Mouse (Mus musculus): ENCODE measurements around the gene Pkd1l3. TPM values are rescaled to one million over a fixed set of nuclear protein-coding genes. Genes with fewer than 3 reads are reported as not detected.

The Pkd1l3 gene
- polyA plus RNA-seq, 1 experiment from 2014 or later = 0.28 TPM

GRCm38 (mm10) chr8:109697754-109698153 is 83.4 kb downstream of the Pkd1l3 start:
- 73% methylated on average over 1 of the region's 1 CpGs for WGBS (ENCODE audit: insufficient replicate concordance)
- ATAC-seq = no peak
- no peaks in the 10 kb centered on the region for H3K27me3 ChIP-seq (ENCODE audit: insufficient read depth, low read length)

DNA sequence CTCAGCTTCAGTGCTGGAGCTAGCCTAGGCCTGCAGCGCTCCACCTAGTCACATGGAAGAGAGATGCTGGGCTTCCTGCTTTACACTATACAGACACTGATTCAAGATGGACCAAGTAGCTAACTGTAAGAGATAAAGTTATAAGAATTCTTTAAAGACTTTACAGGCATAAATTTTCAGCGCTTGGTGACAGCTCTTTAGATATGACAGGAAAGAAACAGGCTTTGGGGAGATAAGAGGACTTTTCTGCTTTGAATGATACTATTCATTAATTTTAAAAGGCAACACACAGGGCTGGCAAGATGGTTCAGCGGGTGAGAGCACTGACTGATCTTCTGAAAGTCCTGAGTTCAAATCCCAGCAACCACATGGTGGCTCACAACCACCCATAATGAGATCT is 84.2 kb downstream of the Pkd1l3 start:
- Histone ChIP-seq H3K9ac (replicated peaks) (no peak overlapping the region), H3K4me3 (ENCODE audit: low read depth, low read length) (no peak overlapping the region), H3K9me3 (ENCODE audit: low read length) (no peaks in the 10 kb centered on the region), H3K4me2 (ENCODE audit: low read depth, low read length) (no peak overlapping the region), H3K27me3 (ENCODE audit: insufficient read depth, low read length) (no peaks in the 10 kb centered on the region), H3K4me1 (ENCODE audit: insufficient read depth) (peaks cover 4% of the 10 kb centered on the region), H3K27ac (ENCODE audit: low read depth) (no peak overlapping the region), H3K36me3 (replicated peaks; ENCODE audit: insufficient read depth, low read length) (no peaks in the 10 kb centered on the region)
- WGBS (ENCODE audit: insufficient replicate concordance) = 62% methylated on average over 3 of the region's 3 CpGs
- TF ChIP-seq EP300 (IDR thresholded peaks at IDR 0.05; ENCODE audit: low read depth) = no peak
- TF ChIP-seq CTCF (IDR thresholded peaks at IDR 0.05; ENCODE audit: low read depth) = no peak
- DNase-seq = no peak
- ATAC-seq = no peak

More at GRCm38 (mm10) chr8:109697754-109698153, 83.4 kb downstream of the Pkd1l3 start:
- Histone ChIP-seq H3K36me3 (replicated peaks; ENCODE audit: insufficient read depth, low read length) (no peaks in the 10 kb centered on the region), H3K4me3 (ENCODE audit: low read depth, low read length) (no peak overlapping the region), H3K9me3 (ENCODE audit: low read length) (no peaks in the 10 kb centered on the region), H3K4me2 (ENCODE audit: low read depth, low read length) (no peak overlapping the region), H3K4me1 (ENCODE audit: insufficient read depth) (peaks cover 4% of the 10 kb centered on the region), H3K27ac (ENCODE audit: low read depth) (no peak overlapping the region), H3K9ac (replicated peaks) (no peak overlapping the region)
- no peak for DNase-seq
- no peak for TF ChIP-seq EP300 (IDR thresholded peaks at IDR 0.05; ENCODE audit: low read depth)
- TF ChIP-seq CTCF (IDR thresholded peaks at IDR 0.05; ENCODE audit: low read depth) = no peak

DNA sequence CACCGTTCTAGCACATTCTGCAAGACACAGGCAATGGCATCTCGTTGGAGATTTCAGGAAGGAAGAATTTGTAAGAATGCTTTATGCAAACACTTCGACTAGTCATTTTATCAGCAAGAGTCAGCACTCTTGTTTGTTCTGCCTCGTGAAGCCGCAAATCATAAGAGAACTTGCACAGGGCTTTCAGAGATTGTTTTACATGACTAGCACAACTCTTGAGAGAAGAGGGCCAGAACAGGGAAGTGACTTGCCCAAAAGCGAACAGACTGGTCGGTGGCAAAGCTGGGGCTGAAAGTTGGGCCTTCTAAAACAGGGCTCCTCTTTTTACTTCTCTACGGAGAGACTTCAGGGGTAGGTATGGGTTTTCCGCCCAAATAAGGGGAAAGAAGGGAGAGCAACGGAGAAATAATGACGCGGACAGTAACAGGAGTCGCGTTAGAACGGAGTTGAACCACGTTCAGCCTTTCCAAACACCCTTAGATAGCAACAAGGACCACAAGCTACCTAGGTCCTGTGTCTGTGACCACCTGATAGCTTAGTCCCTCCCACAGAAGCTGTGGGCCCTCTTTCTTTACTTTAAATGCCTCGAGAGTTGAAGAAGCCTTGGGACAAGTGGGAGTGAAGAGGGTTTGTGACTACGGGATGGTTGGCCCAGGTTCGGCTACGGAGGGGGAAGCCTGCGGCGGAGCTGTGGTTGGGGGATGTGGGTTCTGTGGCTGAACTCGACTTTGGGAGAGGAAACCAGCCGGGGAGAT is 90.4 kb downstream of the Pkd1l3 start:
- Histone ChIP-seq H3K27ac (ENCODE audit: low read depth) (peak overlapping the region; percentile 89), H3K4me1 (ENCODE audit: insufficient read depth) (peaks cover 21% of the 10 kb centered on the region), H3K9ac (replicated peaks) (peak overlapping the region; percentile 94), H3K4me3 (ENCODE audit: low read depth, low read length) (peak overlapping the region; percentile 87), H3K36me3 (replicated peaks; ENCODE audit: insufficient read depth, low read length) (peaks cover 14% of the 10 kb centered on the region), H3K9me3 (ENCODE audit: low read length) (no peaks in the 10 kb centered on the region), H3K4me2 (ENCODE audit: low read depth, low read length) (peak overlapping the region; percentile 80), H3K27me3 (ENCODE audit: insufficient read depth, low read length) (no peaks in the 10 kb centered on the region)
- DNase-seq = peak; percentile 24
- WGBS (ENCODE audit: insufficient replicate concordance) = 4% methylated on average over 24 of the region's 24 CpGs
- ATAC-seq = peak; percentile 44
- no peak for TF ChIP-seq EP300 (IDR thresholded peaks at IDR 0.05; ENCODE audit: low read depth)
- TF ChIP-seq CTCF (IDR thresholded peaks at IDR 0.05; ENCODE audit: low read depth) = no peak

GRCm38 (mm10) chr8:109705320-109706075 is 91.2 kb downstream of the Pkd1l3 start, which contains the start of gene Zfp821:
Gene Zfp821 (plus strand): TSS chr8:109705546.
- Histone ChIP-seq H3K36me3 (replicated peaks; ENCODE audit: insufficient read depth, low read length) (peaks cover 18% of the 10 kb centered on the region), H3K27ac (ENCODE audit: low read depth) (peak within 1 kb of the TSS; percentile 89), H3K27me3 (ENCODE audit: insufficient read depth, low read length) (no peaks in the 10 kb centered on the region), H3K9me3 (ENCODE audit: low read length) (no peaks in the 10 kb centered on the region), H3K4me2 (ENCODE audit: low read depth, low read length) (peak within 1 kb of the TSS; percentile 80), H3K4me1 (ENCODE audit: insufficient read depth) (peaks cover 21% of the 10 kb centered on the region), H3K4me3 (ENCODE audit: low read depth, low read length) (peak within 1 kb of the TSS; percentile 87), H3K9ac (replicated peaks) (peak within 1 kb of the TSS; percentile 94)
- no peak for TF ChIP-seq CTCF (IDR thresholded peaks at IDR 0.05; ENCODE audit: low read depth)
- TF ChIP-seq EP300 (IDR thresholded peaks at IDR 0.05; ENCODE audit: low read depth) = no peak
- DNase-seq (peak; percentile 94), ATAC-seq (peak; percentile 93)
- WGBS (ENCODE audit: insufficient replicate concordance) = under 1% methylated on average over 75 of the region's 100 CpGs

GRCm38 (mm10) chr8:109706076-109706873 is 92.0 kb downstream of the Pkd1l3 start:
- ATAC-seq (peak; percentile 8), DNase-seq (no peak)
- no peaks in the 10 kb centered on the region for H3K9me3 ChIP-seq (ENCODE audit: low read length)
- 4% methylated on average over 26 of the region's 30 CpGs for WGBS (ENCODE audit: insufficient replicate concordance)
- no peak for TF ChIP-seq CTCF (IDR thresholded peaks at IDR 0.05; ENCODE audit: low read depth)
- no peak for TF ChIP-seq EP300 (IDR thresholded peaks at IDR 0.05; ENCODE audit: low read depth)
- H3K4me3 ChIP-seq (ENCODE audit: low read depth, low read length) = peak overlapping the region; percentile 87
- H3K4me1 ChIP-seq (ENCODE audit: insufficient read depth) = peaks cover 21% of the 10 kb centered on the region
- H3K27me3 ChIP-seq (ENCODE audit: insufficient read depth, low read length) = no peaks in the 10 kb centered on the region
- H3K27ac ChIP-seq (ENCODE audit: low read depth) = peak overlapping the region; percentile 89
- peak overlapping the region; percentile 94 for H3K9ac ChIP-seq (replicated peaks)
- H3K36me3 ChIP-seq (replicated peaks; ENCODE audit: insufficient read depth, low read length) = peaks cover 21% of the 10 kb centered on the region
- peak overlapping the region; percentile 80 for H3K4me2 ChIP-seq (ENCODE audit: low read depth, low read length)
